Mouse (Mus musculus) stomach, postnatal 0 days (tissue): Measurements from ENCODE around the gene Ms4a5. TPM values are rescaled to one million over a fixed set of nuclear protein-coding genes. Genes with fewer than 3 reads are reported as not detected.
"Not testable (repeated sequence)": the region's sequence is repeated elsewhere in the genome, so short reads cannot be mapped to it uniquely, and the experiment has no call there.

ENCODE experiments used
- ATAC-seq: fragments of 200-750 bp; cut with Nextera tagmentation; 2 replicates; pipeline ENCODE4 v1.8.0; 2017; ENCODE audit not compliant: low FRiP score, low TSS enrichment
- DNase-seq: peaks from one replicate; pipeline ENCODE4 v3.0.0-alpha.2; 2016; ENCODE audit warnings: low spot score
- H3K27ac ChIP-seq: fragments of 300-500 bp; sonication (generic); replicated peaks from 2 replicates; pipeline ENCODE4 v1.5.1; 2014; ENCODE audit warnings: mild to moderate bottlenecking, control low read depth
- H3K27me3 ChIP-seq: fragments of 300-500 bp; sonication (generic); 2 replicates; pipeline ENCODE4 v1.6.1; 2014; ENCODE audit warnings: low read length; ENCODE audit not compliant: control insufficient read depth, insufficient read depth
- H3K36me3 ChIP-seq: fragments of 300-500 bp; sonication (generic); 2 replicates; pipeline ENCODE4 v1.6.1; 2014; ENCODE audit warnings: low read length, mixed read lengths; ENCODE audit not compliant: control insufficient read depth, insufficient read depth
- H3K4me1 ChIP-seq: fragments of 300-500 bp; sonication (generic); replicated peaks from 2 replicates; pipeline ENCODE4 v1.6.1; 2014; ENCODE audit warnings: antibody characterized with exemption; ENCODE audit not compliant: control insufficient read depth, insufficient read depth
- H3K4me2 ChIP-seq: fragments of 300-500 bp; sonication (generic); replicated peaks from 2 replicates; pipeline ENCODE4 v1.6.1; 2014; ENCODE audit warnings: low read depth, mild to moderate bottlenecking, control low read depth, moderate library complexity
- H3K4me3 ChIP-seq: fragments of 300-500 bp; sonication (generic); 2 replicates; pipeline ENCODE4 v1.5.1; 2014; ENCODE audit warnings: low read depth, low read length, control low read depth
- H3K9ac ChIP-seq: fragments of 300-500 bp; sonication (generic); 2 replicates; pipeline ENCODE4 v1.6.1; 2014; ENCODE audit warnings: mild to moderate bottlenecking, low read length, control low read depth, mixed read lengths
- H3K9me3 ChIP-seq: fragments of 300-500 bp; sonication (generic); 2 replicates; pipeline ENCODE4 v1.6.1; 2016; ENCODE audit warnings: low read length; ENCODE audit not compliant: control insufficient read depth
- CTCF ChIP-seq: IDR thresholded peaks from 2 replicates; pipeline ENCODE4 v1.5.1; 2016; ENCODE audit warnings: antibody characterized with exemption, low read depth, mild to moderate bottlenecking, moderate library complexity
- EP300 ChIP-seq: optimal IDR thresholded peaks from 2 replicates; pipeline ENCODE3; 2016; ENCODE audit warnings: antibody characterized with exemption
- WGBS: fragments of 180-500 bp; shearing (Covaris S2); extraction: QIAGEN DNeasy Blood & Tissue Kit; methylation state at CpG from one replicate; pipeline ENCODE4 v1.1.7; 2014; 5-methylcytosine and 5-hydroxymethylcytosine counted together
- polyA plus RNA-seq: library from polyadenylated mRNA; unstranded; fragments of >200 nt; fragmentation: Nextera tagmentation; extraction: Ambion mirVana; gene quantifications from 2 replicates; pipeline ENCODE4 v1.2.1, GENCODE M21; 2015

Gene Ms4a5
- polyA plus RNA-seq, 1 experiment from 2014 or later = not detected

DNA sequence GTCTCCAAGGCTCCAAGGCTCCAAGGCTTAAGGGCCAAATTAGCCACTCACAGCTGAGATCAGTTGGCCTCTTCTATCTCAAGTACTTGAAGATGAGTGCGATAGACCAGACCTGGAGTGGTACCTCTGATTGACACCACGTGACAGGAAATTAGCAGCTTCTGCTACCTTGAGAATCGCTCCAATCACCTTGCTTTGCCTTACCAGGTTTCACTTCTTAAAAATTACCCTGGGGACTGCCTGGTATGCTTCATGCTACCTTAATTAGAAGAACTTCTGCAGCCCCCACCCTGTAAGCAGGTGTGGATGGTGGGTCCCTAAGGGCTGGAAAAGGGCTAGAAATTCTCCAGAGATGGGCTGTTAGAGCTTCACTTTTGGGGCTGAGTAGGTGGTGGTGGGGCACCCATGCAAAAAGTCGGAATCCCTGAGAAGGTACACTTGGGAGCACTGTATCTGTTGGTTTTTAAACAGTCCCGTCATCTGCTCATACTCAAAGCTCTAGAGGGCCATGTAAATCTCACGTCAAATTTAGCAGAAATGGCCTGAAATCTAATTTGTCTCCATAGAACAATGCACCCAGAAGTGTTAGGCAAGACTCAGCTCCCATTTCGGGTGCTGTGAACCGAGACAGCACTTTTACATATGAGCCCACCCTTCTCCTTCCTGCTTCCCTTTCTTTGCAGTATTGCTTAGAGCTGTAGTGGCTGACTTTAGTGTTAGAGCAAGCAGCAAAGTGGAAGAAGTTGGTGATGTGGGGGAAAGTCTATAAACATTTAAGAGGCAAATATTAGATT, 17.4 kb downstream of the Ms4a5 start, which contains the start of gene Ms4a1:
Ms4a1 (minus strand) TSS at position 190 of the 794 bp plus-strand sequence.
- no peak within 1 kb of the TSS for H3K4me2 ChIP-seq
- no peaks in the 10 kb centered on the region for H3K9me3 ChIP-seq
- H3K4me3 ChIP-seq = no peak within 1 kb of the TSS
- no peak for ATAC-seq
- 83% methylated on average over 8 of the region's 8 CpGs for WGBS
- no peaks in the 10 kb centered on the region for H3K36me3 ChIP-seq
- TF ChIP-seq CTCF = no peak
- no peak for TF ChIP-seq EP300
- no peak within 1 kb of the TSS for H3K9ac ChIP-seq
- no peak within 1 kb of the TSS for H3K27ac ChIP-seq
- H3K27me3 ChIP-seq = no peaks in the 10 kb centered on the region
- no peaks in the 10 kb centered on the region for H3K4me1 ChIP-seq
- DNase-seq = no peak

DNA sequence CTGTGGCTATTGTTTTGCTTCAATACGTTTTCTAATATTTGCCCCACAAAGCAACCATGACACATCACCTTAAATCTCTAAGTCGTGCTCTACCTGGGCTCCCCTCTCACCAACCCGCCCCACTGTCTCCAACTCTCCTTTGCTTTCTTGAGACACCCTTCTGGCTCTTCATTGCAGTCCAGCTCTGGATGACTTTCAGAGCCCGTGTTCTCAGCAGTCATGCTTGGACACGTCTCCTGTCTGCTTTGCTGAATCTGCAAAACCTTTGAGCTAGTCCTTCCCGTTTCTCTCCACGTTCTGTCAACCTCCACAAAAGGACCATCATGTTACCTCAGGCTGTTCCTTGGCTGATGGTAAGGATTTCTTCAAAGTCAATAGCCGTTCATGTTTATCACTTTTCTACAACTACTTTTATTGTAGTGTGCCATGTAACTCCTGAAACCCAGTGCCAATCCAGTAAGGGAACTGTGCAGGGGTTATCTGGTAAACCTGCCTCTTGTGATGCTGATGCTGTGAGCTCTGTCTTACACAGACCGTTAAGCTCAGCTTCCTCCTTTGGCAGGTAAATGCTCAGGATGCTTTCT, 19.0 kb downstream of the Ms4a5 start:
- Histone ChIP-seq H3K9me3 (no peaks in the 10 kb centered on the region), H3K36me3 (no peaks in the 10 kb centered on the region), H3K4me1 (no peaks in the 10 kb centered on the region), H3K27ac (no peak overlapping the region), H3K4me2 (no peak overlapping the region), H3K4me3 (no peak overlapping the region), H3K27me3 (no peaks in the 10 kb centered on the region), H3K9ac (no peak overlapping the region)
- ATAC-seq (no peak), DNase-seq (no peak)
- whole genome bisulfite sequencing = 72% methylated on average over 9 of the region's 9 CpGs
- TF ChIP-seq CTCF (no peak), EP300 (no peak)

DNA sequence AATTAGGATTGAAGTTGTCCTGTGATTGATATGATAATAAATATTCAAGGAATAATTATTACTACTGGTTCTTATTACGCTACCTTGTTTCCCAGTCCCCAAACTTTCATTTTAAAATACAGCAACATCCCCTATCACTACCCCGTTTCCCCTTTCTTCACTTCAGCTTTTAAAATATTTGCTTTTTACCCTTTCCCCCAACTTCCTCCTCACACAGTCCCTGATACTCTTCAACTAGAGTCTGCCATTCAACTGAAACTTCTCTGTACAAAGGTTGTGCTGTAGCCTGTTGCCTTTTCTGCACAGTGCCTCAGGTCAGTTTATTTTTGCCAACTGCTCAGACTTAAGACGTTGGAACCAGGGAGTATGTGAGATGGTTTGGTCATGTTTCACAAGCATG, 20.1 kb downstream of the Ms4a5 start:
- Histone ChIP-seq H3K9me3 (no peaks in the 10 kb centered on the region), H3K27me3 (no peaks in the 10 kb centered on the region), H3K9ac (no peak overlapping the region), H3K4me2 (no peak overlapping the region), H3K27ac (no peak overlapping the region), H3K4me1 (no peaks in the 10 kb centered on the region), H3K4me3 (no peak overlapping the region), H3K36me3 (no peaks in the 10 kb centered on the region)
- DNase-seq (no peak), ATAC-seq (no peak)
- TF ChIP-seq CTCF = no peak
- TF ChIP-seq EP300 = no peak
- WGBS = 64% methylated on average over 3 of the region's 3 CpGs

DNA sequence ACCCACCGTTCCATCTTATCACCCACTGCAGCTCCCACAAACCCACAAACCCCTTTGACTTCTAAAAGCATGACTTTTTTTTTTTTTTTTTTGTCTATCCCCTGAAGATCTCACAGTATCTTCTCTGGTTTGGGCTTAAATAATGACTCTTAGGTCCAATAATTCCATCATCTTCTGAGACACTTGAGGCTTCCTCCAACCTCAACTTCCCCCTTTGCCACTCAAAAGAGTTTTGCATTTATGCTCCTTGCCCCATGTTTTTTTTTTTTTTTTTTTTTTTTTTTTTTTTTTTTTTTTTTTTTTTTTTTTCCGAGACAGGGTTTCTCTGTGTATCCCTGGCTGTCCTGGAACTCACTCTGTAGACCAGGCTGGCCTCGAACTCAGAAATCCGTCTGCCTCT, 20.7 kb downstream of the Ms4a5 start:
- not testable (repeated sequence) for H3K36me3 ChIP-seq, ATAC-seq, DNase-seq, H3K27me3 ChIP-seq, H3K4me3 ChIP-seq, H3K4me2 ChIP-seq, H3K9ac ChIP-seq, H3K27ac ChIP-seq, H3K4me1 ChIP-seq, H3K9me3 ChIP-seq
- 59% methylated on average over 4 of the region's 4 CpGs for WGBS

DNA sequence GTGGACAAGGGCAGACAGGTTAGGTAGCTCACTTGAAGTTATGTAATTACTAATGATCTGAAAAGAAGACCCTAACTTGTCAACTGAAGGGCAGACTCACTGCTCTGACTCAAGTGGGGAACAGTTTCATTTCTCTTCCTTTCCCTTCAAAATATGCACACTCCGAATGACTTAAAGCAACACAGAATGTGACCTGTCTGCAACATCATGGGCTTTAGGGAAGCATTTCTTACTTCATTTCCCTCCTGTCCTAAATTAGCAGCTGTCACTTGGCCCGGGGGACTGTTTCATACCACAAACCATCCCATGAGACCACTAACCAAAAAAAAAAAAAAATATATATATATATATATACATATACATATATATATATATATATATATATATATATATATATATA, 22.2 kb downstream of the Ms4a5 start:
- H3K4me1 ChIP-seq = no peaks in the 10 kb centered on the region
- DNase-seq = no peak
- no peak overlapping the region for H3K4me3 ChIP-seq
- no peak for ATAC-seq
- H3K4me2 ChIP-seq = no peak overlapping the region
- H3K9ac ChIP-seq = no peak overlapping the region
- no peaks in the 10 kb centered on the region for H3K27me3 ChIP-seq
- WGBS = 84% methylated on average over 2 of the region's 2 CpGs
- no peaks in the 10 kb centered on the region for H3K9me3 ChIP-seq
- H3K27ac ChIP-seq = no peak overlapping the region
- H3K36me3 ChIP-seq = no peaks in the 10 kb centered on the region
- TF ChIP-seq EP300 (no peak), CTCF (no peak)

DNA sequence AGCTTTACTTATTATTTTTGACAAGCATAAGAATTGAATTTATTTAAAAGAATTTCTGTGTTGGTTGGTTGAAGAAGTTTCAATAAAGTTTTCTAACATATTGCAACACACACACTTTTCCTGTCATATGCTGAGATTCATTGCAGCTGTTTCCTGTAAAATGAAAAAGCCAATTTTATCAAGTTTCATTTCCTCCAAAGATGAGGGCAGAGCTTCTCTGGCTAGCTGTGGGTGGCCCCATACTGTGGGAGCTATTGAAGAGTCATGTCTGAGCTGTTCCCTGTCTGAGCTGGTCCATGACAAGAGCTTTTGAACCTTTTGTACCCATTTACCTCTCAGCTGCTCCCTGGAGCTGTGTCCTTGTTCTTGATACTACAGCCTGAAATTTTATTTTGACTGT, 39.4 kb downstream of the Ms4a5 start:
- Histone ChIP-seq H3K9me3 (no peaks in the 10 kb centered on the region), H3K9ac (no peak overlapping the region), H3K4me2 (no peak overlapping the region), H3K27me3 (no peaks in the 10 kb centered on the region), H3K4me3 (no peak overlapping the region), H3K36me3 (no peaks in the 10 kb centered on the region), H3K4me1 (no peaks in the 10 kb centered on the region), H3K27ac (no peak overlapping the region)
- DNase-seq (no peak), ATAC-seq (no peak)
- TF ChIP-seq EP300 (no peak), CTCF (no peak)
